Mouse (Mus musculus) kidney, postnatal 4 days (tissue): ENCODE data around the gene Hsd3b2.
"Not testable (repeated sequence)": the region's sequence is repeated elsewhere in the genome, so short reads cannot be mapped to it uniquely, and the experiment has no call there.

ENCODE experiments used
- DNase-seq, 2 experiments: peaks; one replicate each; pipeline ENCODE4 v3.0.0; 2021; ENCODE audit warnings: mixed read lengths in 2 of 2

Gene Hsd3b2

GRCm38 (mm10) chr3:98724376-98724775 lies at the start of gene Hsd3b2:
Hsd3b2 (minus strand) TSS chr3:98724543.
- DNase-seq: no peak

- DNase-seq: no peak
Measured at GRCm38 (mm10) chr3:98764155-98764554, 39.8 kb upstream of the Hsd3b2 start.

- no peak for DNase-seq
Measured at GRCm38 (mm10) chr3:98756836-98757235, 32.5 kb upstream of the Hsd3b2 start.

GRCm38 (mm10) chr3:98752171-98752570 lies 27.8 kb upstream of the Hsd3b2 start:
- DNase-seq: no peak

- not testable (repeated sequence) for DNase-seq
Measured at GRCm38 (mm10) chr3:98741043-98741442, 16.7 kb upstream of the Hsd3b2 start.

GRCm38 (mm10) chr3:98734340-98734739 lies 10.0 kb upstream of the Hsd3b2 start:
- DNase-seq: no peak

- no peak for DNase-seq
Measured at GRCm38 (mm10) chr3:98733724-98734123, 9.4 kb upstream of the Hsd3b2 start.

GRCm38 (mm10) chr3:98726281-98726680 lies 1.9 kb upstream of the Hsd3b2 start:
- DNase-seq: no peak

- no peak for DNase-seq
Measured at GRCm38 (mm10) chr3:98720740-98721139, 3.6 kb downstream of the Hsd3b2 start.

GRCm38 (mm10) chr3:98682401-98682800 lies 41.9 kb downstream of the Hsd3b2 start:
- no peak for DNase-seq

GRCm38 (mm10) chr3:98680786-98681185 lies 43.6 kb downstream of the Hsd3b2 start:
- peak; percentile 5 to 17 for DNase-seq
